Mouse (Mus musculus) heart, postnatal 0 days (tissue): Measurements from ENCODE around the gene Gm14085. TPM values are rescaled to one million over a fixed set of nuclear protein-coding genes. Genes with fewer than 3 reads are reported as not detected.
"Not testable (repeated sequence)": the region's sequence is repeated elsewhere in the genome, so short reads cannot be mapped to it uniquely, and the experiment has no call there.

Source experiments
- ATAC-seq: fragments of 200-750 bp; cut with Nextera tagmentation; 2 replicates; pipeline ENCODE4 v1.8.0; 2017; ENCODE audit warnings: low read depth, moderate number of reproducible peaks, moderate library complexity; ENCODE audit not compliant: insufficient read depth
- DNase-seq: peaks from one replicate; pipeline ENCODE4 v3.0.0-alpha.2; 2016; ENCODE audit warnings: low spot score
- H3K27ac ChIP-seq: fragments of 300-500 bp; sonication (generic); 2 replicates; pipeline ENCODE4 v1.5.1; 2014; ENCODE audit warnings: low read depth, mild to moderate bottlenecking
- H3K27me3 ChIP-seq: fragments of 300-500 bp; sonication (generic); 2 replicates; pipeline ENCODE4 v1.6.1; 2014; ENCODE audit warnings: low read length, mixed read lengths; ENCODE audit not compliant: control insufficient read depth, insufficient read depth
- H3K36me3 ChIP-seq: fragments of 300-500 bp; sonication (generic); replicated peaks from 2 replicates; pipeline ENCODE4 v1.6.1; 2014; ENCODE audit warnings: low read length, mixed read lengths; ENCODE audit not compliant: control insufficient read depth, insufficient read depth
- H3K4me1 ChIP-seq: fragments of 300-500 bp; sonication (generic); 2 replicates; pipeline ENCODE4 v1.6.1; 2014; ENCODE audit warnings: antibody characterized with exemption; ENCODE audit not compliant: control insufficient read depth, insufficient read depth
- H3K4me2 ChIP-seq: fragments of 300-500 bp; sonication (generic); 2 replicates; pipeline ENCODE4 v1.6.1; 2014; ENCODE audit warnings: low read depth, mild to moderate bottlenecking, low read length, moderate library complexity
- H3K4me3 ChIP-seq: fragments of 300-500 bp; sonication (generic); 2 replicates; pipeline ENCODE4 v1.5.1; 2014; ENCODE audit warnings: low read depth, low read length
- H3K9ac ChIP-seq: fragments of 300-500 bp; sonication (generic); replicated peaks from 2 replicates; pipeline ENCODE4 v1.6.1; 2014; ENCODE audit warnings: low read depth, low read length, mixed read lengths
- H3K9me3 ChIP-seq: fragments of 300-500 bp; sonication (generic); replicated peaks from 2 replicates; pipeline ENCODE4 v1.6.1; 2016; ENCODE audit warnings: low read length; ENCODE audit not compliant: control insufficient read depth
- CTCF ChIP-seq: IDR thresholded peaks from 2 replicates; pipeline ENCODE4 v1.5.1; 2016; ENCODE audit warnings: antibody characterized with exemption, control low read depth, low read depth
- EP300 ChIP-seq: IDR thresholded peaks from 2 replicates; pipeline ENCODE4 v1.6.1; 2016; ENCODE audit warnings: antibody characterized with exemption, low read depth
- WGBS: fragments of 180-500 bp; shearing (Covaris S2); extraction: QIAGEN DNeasy Blood & Tissue Kit; methylation state at CpG from one replicate; pipeline ENCODE4 v1.1.7; 2014; 5-methylcytosine and 5-hydroxymethylcytosine counted together
- polyA plus RNA-seq: library from polyadenylated mRNA; unstranded; fragments of >200 nt; fragmentation: Nextera tagmentation; extraction: Ambion mirVana; gene quantifications from 2 replicates; pipeline ENCODE4 v1.2.1, GENCODE M21; 2015
- total RNA-seq: library from RNA; depleted of rRNA; stranded (reverse); fragments of >200 nt; gene quantifications from 2 replicates; pipeline ENCODE4 v1.2.3, GENCODE M21; 2014; ENCODE audit warnings: low replicate concordance

Gene Gm14085
- total and polyA plus RNA-seq, 2 experiments from 2014 or later = not detected

- DNase-seq (no peak), ATAC-seq (no peak)
- 73% methylated on average over 2 of the region's 2 CpGs for WGBS
- TF ChIP-seq CTCF (no peak), EP300 (no peak)
- H3K36me3 ChIP-seq = no peaks in the 10 kb centered on the region
- no peak overlapping the region for H3K9ac ChIP-seq
- no peak overlapping the region for H3K4me2 ChIP-seq
- no peaks in the 10 kb centered on the region for H3K27me3 ChIP-seq
- H3K9me3 ChIP-seq = no peaks in the 10 kb centered on the region
- H3K4me3 ChIP-seq = no peak overlapping the region
- no peaks in the 10 kb centered on the region for H3K4me1 ChIP-seq
- H3K27ac ChIP-seq = no peak overlapping the region
Measured at GRCm38 (mm10) chr2:122486674-122487073, 1.9 kb downstream of the Gm14085 start.

DNA sequence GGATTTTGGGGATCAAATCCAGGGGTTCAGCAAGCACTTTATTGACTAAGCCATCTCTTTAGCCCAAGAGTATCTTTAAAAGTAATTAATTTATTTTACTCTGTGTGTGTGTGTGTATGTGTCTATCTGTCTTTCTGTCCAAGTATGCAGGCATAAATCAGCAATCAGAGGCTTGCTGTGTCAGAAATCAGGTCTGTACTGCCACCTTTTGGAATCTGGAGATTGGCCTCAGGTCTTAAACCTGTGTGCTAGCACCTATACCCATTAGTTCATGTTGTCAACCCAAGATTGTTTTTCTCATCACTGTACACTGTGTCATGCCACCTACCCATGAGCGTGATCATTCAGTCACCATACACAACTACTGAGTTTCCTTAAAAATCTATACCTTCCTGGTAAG, 45.0 kb downstream of the Gm14085 start:
- not testable (repeated sequence) for DNase-seq, H3K27me3 ChIP-seq, H3K4me1 ChIP-seq, H3K4me3 ChIP-seq, H3K9ac ChIP-seq, H3K27ac ChIP-seq, H3K9me3 ChIP-seq, H3K4me2 ChIP-seq, ATAC-seq, H3K36me3 ChIP-seq
- 81% methylated on average over 1 of the region's 1 CpGs for WGBS

- no peaks in the 10 kb centered on the region for H3K27me3 ChIP-seq
- H3K36me3 ChIP-seq = no peaks in the 10 kb centered on the region
- no peak for TF ChIP-seq EP300
- TF ChIP-seq CTCF = no peak
- no peak overlapping the region for H3K4me3 ChIP-seq
- WGBS = 78% methylated on average over 7 of the region's 7 CpGs
- H3K27ac ChIP-seq = no peak overlapping the region
- no peak for ATAC-seq
- H3K9ac ChIP-seq = no peak overlapping the region
- no peaks in the 10 kb centered on the region for H3K9me3 ChIP-seq
- H3K4me2 ChIP-seq = no peak overlapping the region
- H3K4me1 ChIP-seq = no peaks in the 10 kb centered on the region
- DNase-seq = no peak
Measured at GRCm38 (mm10) chr2:122531290-122531689, 46.5 kb downstream of the Gm14085 start.

DNA sequence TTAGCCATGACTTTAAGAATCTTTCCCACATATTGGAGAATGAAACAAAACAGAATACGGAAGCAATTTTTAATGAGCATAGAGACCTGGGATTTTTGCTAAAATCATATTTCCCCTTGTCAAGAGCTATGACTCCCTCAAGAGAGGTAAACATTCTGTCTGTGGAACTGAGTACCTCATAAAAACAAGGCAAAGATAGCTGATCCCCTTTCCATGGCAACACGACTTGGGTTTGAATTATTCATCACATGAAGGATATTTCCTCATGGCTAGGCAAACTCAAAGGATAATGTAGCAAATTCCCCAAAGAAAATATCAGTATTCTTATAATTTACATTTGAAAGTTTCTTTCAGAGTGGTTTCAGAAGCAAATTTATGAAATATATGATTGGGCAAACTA, 47.0 kb downstream of the Gm14085 start:
- TF ChIP-seq CTCF (no peak), EP300 (no peak)
- Histone ChIP-seq H3K4me1 (no peaks in the 10 kb centered on the region), H3K9me3 (no peaks in the 10 kb centered on the region), H3K9ac (no peak overlapping the region), H3K36me3 (no peaks in the 10 kb centered on the region), H3K4me3 (no peak overlapping the region), H3K27ac (no peak overlapping the region), H3K27me3 (no peaks in the 10 kb centered on the region), H3K4me2 (no peak overlapping the region)
- DNase-seq (no peak), ATAC-seq (no peak)
- WGBS = 75% methylated on average over 2 of the region's 2 CpGs

- no peaks in the 10 kb centered on the region for H3K9me3 ChIP-seq
- H3K27me3 ChIP-seq = no peaks in the 10 kb centered on the region
- no peak overlapping the region for H3K4me3 ChIP-seq
- H3K4me2 ChIP-seq = no peak overlapping the region
- no peaks in the 10 kb centered on the region for H3K4me1 ChIP-seq
- ATAC-seq = no peak
- TF ChIP-seq CTCF (no peak), EP300 (no peak)
- H3K27ac ChIP-seq = no peak overlapping the region
- DNase-seq = no peak
- H3K9ac ChIP-seq = no peak overlapping the region
- 67% methylated on average over 2 of the region's 2 CpGs for WGBS
- H3K36me3 ChIP-seq = no peaks in the 10 kb centered on the region
Measured at GRCm38 (mm10) chr2:122532136-122532801, 47.5 kb downstream of the Gm14085 start.

- Histone ChIP-seq H3K9me3 (no peaks in the 10 kb centered on the region), H3K4me1 (no peaks in the 10 kb centered on the region), H3K27me3 (no peaks in the 10 kb centered on the region), H3K36me3 (no peaks in the 10 kb centered on the region), H3K4me2 (no peak overlapping the region), H3K27ac (no peak overlapping the region), H3K9ac (no peak overlapping the region), H3K4me3 (no peak overlapping the region)
- ATAC-seq (no peak), DNase-seq (no peak)
- WGBS = 71% methylated on average over 2 of the region's 2 CpGs
- TF ChIP-seq EP300 = no peak
- no peak for TF ChIP-seq CTCF
Measured at GRCm38 (mm10) chr2:122532802-122533186, 48.1 kb downstream of the Gm14085 start.
